Mouse (Mus musculus) gastrocnemius, postnatal 4 days (tissue): ENCODE measurements around the gene Kcnk13. TPM values are rescaled to one million over a fixed set of nuclear protein-coding genes. Genes with fewer than 3 reads are reported as not detected.
A peak's percentile ranks its signal among the peaks of the same experiment; 100 is the strongest.

Experiments used
- DNase-seq, 2 experiments: peaks; one replicate each; pipeline ENCODE4 v3.0.0; 2021 to 2022; ENCODE audit warnings: low spot score in 2 of 2, mixed read lengths in 2 of 2
- microRNA-seq: library from miRNA; unstranded; fragments of <30 nt; microRNA quantifications from one replicate; pipeline ENCODE4 v1.2.0, GENCODE M21; 2021
- total RNA-seq, 2 experiments: library from RNA; stranded (reverse); gene quantifications; 2 replicates each; pipeline ENCODE4 v1.2.3; 2021

Kcnk13 gene
- total RNA-seq, 2 experiments from 2014 or later, result 4.3 to 4.7 TPM

DNA sequence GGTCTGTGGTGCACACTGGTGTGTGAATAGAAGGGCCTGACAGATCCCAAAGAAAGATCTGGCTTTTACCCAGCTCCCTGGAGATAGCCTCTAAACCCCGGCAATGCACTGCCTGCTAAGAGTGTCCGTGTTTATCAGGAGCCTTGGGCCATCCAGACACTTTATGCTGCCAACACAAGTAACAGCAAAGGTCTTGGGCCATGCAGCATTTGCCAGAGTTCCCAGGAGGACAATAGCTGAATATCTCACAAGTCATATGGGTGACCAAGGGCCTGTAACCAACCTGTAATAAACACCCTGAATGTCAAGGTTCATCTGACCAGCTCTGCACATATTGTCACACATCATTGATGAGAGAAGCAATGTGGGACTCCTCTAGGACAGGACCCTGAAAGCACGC lies 123.7 kb downstream of the Kcnk13 start:
- no peak for DNase-seq

DNA sequence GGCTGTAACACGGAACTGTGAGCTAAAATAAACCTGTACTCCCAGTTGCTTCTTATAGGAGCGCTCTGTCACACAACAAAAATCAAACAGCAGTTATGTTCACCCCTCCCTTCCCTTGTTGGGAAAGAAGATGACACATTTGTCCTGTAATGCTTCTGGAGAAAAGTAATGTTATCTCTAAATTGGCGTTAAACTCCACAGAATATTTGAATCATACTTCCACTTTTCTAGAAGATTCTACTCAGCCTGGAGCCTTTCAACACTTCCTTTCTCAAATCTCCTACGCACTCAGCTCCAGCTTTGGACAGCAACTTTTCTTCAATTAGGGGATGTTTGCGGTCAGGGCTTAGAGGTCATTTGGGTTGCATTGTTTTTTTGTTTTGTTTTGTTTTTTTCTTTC lies 125.0 kb downstream of the Kcnk13 start:
- no peak for DNase-seq

DNA sequence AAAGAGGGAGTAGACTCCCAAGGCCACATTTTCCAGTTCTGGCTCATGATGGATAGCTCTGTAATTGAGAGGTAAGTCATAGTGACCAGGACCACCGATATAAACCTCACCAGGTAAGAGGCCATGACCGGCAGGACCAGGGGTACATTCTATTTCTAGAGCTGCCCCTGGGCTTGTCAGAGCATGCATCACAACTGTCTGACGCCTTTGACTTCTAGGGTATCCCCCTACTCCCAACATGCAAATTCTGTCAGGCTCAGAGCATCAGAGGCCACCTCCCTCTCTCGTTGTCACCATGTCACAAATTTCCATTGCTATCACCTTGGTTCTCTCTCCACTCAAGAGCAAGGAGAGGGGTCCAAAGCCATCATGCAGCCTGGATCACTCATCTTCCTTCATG lies 126.5 kb downstream of the Kcnk13 start:
- DNase-seq, result no peak

DNA sequence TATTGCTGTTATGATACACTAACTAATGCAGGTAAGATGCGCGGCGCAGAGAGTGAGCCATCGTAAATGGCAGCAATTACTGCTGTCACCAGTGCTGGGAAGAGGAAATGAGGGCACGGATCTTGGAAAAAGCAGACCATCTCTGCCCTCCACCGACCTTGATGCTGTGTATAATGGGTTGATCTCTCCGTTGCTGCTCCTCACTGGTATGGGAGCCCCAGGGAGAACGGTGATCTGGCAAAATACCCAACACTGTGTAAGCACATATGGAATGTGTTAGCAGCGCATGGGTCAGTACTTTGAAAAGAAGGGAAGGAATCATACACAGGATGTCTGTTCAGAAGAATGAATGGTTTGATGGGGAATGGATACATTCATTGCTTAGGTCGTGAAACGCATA lies 128.7 kb downstream of the Kcnk13 start:
- DNase-seq, result no peak

DNA sequence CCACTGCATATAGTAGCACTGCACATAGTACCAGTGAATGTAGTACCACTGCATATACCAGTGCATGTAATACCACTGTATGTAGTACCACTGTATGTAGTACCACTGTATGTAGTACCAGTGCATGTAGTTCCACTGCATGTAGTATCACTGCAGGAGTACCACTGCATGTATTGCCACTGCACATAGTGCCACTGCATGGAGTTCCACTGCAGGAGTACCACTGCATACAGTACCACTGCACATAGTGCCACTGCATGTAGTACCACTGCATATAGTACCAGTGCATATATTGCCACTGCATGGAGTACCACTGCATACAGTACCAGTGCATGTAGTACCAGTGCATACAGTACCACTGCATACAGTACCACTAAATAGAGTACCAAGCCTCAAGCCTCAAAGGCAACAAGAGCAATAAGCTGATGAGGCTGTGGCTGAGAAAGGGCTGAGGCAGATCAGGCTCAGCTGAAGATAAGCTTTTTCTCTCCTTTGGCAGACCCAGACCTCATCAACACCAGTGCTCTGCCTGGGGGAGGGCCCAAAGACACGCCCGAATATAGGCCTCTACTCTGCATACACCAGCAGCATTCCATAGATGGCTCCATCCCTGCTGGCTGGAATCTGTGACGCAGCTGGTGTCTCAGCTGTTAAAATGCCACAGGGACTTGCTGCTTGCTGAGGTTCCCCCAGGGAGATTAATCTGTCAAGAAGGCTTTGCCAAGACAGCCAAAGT lies 135.8 kb downstream of the Kcnk13 start:
- DNase-seq, result peak in 1 of 2 experiments; percentile 35

DNA sequence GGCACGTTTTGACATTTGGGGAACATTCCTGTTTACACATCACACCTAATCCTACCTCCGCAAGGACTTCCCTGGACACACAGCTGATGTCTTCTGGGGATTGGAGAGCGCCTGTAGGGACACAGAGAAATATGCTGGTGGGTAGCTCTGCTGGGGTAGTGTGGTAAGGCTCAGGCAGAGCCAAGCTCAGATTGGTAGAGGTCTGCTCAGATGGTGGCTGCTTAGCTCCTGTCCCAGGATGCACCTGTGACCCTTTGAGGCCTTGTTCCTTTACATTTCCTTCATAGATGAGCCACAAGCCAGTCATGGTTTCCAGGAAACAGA lies 136.4 kb downstream of the Kcnk13 start:
- DNase-seq, result no peak

DNA sequence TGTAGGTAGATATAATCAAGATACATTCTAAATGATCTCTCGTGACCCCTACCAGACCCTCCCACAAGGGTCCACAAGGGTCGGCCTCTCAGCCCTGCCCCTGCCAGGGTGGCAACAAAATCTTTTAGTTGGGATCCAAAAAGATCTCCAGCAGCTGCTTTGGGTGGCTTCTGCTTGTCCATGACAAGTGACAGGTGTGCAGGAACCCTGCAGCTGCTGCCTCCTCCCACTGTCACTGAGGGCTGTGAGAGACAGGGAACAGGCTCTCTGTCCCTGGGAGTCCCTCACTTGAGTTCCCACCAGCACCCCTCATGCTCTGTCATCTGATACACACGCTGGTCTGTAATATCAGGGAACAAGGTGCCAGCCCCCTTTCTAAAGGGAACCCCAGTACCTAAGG lies 137.4 kb downstream of the Kcnk13 start:
- no peak for DNase-seq

DNA sequence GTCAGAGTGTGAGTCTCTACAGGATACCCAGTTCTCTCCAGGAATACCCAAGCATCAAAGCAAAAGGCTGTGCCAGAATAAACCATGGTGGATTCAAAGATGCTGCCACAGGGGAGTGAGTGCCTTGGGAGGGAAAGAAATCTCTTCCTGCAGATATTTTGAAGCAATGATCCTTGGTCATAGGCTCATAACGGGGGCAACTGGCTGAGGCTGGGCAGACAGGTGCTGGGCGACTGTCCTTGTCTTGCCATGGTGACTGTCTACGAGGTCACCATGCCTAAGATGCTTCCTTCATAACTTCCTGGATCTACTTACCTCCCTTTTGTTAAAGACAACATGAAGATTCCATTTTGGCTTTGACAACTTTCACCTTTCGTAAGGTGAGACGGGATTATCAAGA lies 140.2 kb downstream of the Kcnk13 start:
- no peak for DNase-seq

DNA sequence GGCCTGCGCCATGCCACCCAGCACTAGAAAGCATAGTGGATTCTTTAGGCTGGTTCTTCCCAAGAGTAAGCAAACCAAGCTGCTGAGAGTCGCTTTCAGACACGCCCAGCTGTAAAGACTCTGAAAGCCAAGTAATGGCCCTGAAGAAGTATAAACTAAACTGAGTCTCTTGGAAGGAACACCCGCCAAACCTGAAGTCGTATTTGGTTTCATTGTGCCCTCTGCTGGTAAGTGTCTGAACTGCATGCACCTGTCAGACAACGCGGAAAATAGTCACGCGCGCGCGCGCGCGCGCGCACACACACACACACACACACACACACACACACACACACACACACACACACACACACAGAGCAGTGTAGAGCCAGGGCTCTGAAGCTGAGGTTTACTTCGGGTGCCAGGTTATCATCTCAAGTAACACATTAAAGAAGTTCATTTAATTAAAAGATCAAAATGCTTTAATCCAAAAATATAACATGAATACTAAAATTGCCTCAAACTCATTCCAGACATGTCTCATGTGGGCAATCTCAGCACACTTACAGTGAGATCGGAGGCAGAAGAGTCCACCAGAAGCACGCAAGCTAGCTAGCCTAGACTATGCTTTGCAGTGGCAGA lies 142.1 kb downstream of the Kcnk13 start:
- DNase-seq, result peak in 1 of 2 experiments; percentile 74

DNA sequence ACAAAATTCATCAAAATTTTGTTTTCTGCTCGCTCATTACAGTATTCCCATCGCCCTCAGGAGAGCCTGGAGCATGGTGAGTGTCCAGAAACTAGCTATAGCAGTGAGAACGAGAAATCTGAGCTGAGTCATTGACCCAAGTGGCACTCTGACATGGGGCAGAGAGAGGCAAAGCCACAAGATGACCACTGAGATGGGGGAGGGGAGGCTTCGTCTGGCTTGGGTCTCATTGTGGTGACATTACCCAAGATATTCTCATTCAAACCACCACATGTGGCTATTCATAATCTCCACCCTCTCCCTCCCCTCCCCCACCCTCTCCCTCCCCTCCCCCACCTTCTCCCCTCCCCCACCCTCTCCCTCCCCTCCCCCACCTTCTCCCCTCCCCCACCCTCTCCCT lies 143.1 kb downstream of the Kcnk13 start:
- DNase-seq, result no peak

DNA sequence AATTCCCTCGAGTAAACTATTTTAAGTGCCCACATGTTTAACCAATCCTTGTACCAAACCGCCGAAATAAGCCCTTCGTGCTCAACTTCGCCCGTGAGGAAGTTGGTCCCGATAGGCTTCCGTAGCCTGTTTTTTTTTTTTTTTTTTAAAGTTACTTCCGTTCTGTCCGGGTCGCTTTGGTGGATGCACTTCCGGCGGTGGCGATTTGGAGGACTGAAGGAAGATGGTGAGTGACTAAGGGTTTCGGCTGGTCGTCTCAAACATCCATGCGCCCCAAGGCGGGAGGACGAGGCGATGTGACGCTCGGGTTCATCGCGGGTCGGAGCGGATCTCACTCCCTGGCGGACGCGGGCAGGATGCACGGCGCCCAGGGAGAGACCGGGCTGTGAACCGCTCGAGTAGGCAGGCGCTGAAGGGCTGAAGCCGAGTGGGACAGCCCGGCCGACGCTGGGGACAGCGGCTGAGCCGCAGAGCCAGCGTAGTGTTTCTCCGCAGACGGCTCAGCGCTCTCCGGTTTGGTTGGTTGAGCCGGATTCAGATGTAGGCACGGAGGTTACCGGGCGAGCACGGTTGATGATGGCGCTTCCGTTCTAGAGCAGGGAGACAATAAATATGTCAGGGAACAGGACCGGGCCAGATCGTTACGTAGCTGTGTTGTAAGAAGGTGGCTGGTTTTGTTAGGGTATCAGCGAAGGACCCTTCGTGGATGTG lies 145.8 kb downstream of the Kcnk13 start, which contains the start of gene Psmc1:
TSS of gene Psmc1 (plus strand) at position 169 of the 711 bp plus-strand sequence.
- peak; percentile 55 to 82 for DNase-seq

Small RNA genes lying within 50 kb of the gene (microRNA-seq; reads per million reads assigned to microRNA genes)
- gene Gm23291, result not detected

Other genes with a start within 250 kb of the Kcnk13 start
- gene Efcab11, start 80.1 kb upstream of the Kcnk13 start, total RNA-seq, result 1 to 10 TPM; 1.4 to 1.9 TPM
- gene Tdp1, start 80.0 kb upstream of the Kcnk13 start, total RNA-seq, result 10 to 100 TPM; 18.4 to 20.1 TPM
- gene Psmc1, start 145.7 kb downstream of the Kcnk13 start, total RNA-seq, result 100 to 1,000 TPM; 173 to 205 TPM
- gene Nrde2, start 195.2 kb downstream of the Kcnk13 start, total RNA-seq, result 10 to 100 TPM; 12.6 to 13.0 TPM
- gene Calm1, start 234.9 kb downstream of the Kcnk13 start, total RNA-seq, result 100 to 1,000 TPM; 311 to 332 TPM